Mouse (Mus musculus): ENCODE data around the gene Hoxa6.

DNA sequence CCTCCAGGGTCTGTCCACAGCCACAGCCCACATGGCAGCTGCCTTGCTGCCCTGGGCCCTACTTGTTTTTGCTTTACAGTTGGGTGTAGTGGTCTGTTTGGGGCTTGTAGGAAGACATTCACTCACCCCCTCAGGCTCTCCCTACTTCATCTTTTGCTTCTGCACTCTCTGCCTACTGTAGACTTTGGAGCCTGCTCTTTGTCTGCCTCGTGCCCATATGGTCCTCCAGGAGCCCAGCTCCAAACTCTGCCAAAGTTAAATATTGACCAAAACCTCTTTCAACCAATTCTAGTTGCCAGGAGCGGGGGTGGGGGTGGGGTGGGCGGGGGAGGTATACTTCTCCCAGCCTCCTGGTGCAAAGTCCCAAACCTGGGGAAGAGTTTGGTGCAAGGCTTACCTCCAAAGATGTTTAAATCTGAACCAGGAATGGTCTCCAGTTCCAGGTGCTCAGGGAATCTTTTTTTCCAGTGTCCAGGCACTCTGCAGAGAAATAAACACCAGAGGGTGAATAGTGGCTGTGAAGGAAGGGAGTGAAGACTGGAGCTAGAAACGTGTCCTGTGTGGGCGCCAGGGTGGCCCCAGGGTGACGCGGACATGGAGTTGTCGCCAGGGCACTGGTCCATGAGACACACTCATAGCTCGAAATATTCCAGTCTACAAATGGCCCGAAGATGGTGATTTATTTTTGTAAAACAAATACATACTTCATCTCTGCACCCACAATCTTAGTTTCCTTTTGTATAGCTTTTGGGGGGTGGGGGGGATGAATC, 25.0 kb downstream of the Hoxa6 start:
- TF ChIP-seq CTCF (IDR thresholded peaks at IDR 0.05; ENCODE audit: low read depth, low read length) (no peak), GATA1 (IDR thresholded peaks at IDR 0.05; ENCODE audit: borderline replicate concordance, low read length) (no peak), GATA2 (IDR thresholded peaks at IDR 0.05; ENCODE audit: borderline replicate concordance, low read depth, low read length) (no peak), TAL1 (conservative IDR thresholded peaks at IDR 0.05; ENCODE audit: low read depth, low read length) (no peak), POLR2AphosphoS5 (IDR thresholded peaks at IDR 0.05; ENCODE audit: insufficient replicate concordance, low read depth, low read length) (no peak)
